Mouse (Mus musculus) monocyte, adult 5-6 weeks (primary cell): Measurements from ENCODE around the gene Slc22a5. TPM values are rescaled to one million over a fixed set of nuclear protein-coding genes. Genes with fewer than 3 reads are reported as not detected.

Source experiments
- ATAC-seq: fragments of 153-309, 156-312 bp; replicated peaks from 2 replicates; pipeline ENCODE4 v1.8.0; 2017; ENCODE audit warnings: mild to moderate bottlenecking; ENCODE audit not compliant: low TSS enrichment, insufficient number of reproducible peaks, severe bottlenecking, poor library complexity, low FRiP score
- total RNA-seq: library from RNA; stranded (forward); fragments of 200-1000, 200-491, 200-594 nt; gene quantifications from 3 replicates; pipeline ENCODE4 v1.2.3, GENCODE M21; 2017

Gene Slc22a5
- total RNA-seq, 1 experiment from 2014 or later: 8.5 TPM

DNA sequence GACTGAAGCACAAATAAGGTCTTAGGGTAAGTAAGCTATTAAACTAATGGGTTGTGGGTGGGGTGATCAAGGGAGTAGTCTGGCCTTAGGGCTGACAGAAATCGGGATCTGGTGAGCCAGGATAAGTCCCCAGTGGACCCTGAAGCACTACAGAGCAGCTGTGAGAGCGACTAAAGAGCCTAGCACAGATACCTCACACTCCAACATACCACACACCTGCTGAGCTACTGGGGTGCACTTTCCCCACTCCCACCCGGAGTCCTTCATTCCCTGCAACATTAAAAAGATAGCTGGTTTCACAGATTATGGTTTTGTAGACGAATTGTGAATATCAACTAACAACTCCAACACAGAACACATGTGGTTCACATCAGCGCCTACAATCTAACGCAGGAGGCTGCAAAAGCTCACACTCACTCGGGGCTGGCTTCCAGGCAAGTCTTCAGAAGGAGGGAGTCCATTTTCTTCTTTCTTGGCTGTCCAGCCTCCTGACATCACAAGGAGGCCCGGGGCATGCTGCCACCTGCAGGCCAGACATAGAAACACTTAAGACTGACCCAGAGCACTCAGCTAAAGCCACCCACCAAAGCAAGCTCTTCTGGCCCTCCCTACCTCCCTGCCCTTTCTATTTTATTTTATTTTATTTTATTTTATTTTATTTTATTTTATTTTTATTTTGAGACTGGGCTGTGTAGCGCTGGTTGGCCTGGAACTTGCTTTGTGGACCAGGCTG is 41.7 kb downstream of the Slc22a5 start:
- ATAC-seq: peak; percentile 93

DNA sequence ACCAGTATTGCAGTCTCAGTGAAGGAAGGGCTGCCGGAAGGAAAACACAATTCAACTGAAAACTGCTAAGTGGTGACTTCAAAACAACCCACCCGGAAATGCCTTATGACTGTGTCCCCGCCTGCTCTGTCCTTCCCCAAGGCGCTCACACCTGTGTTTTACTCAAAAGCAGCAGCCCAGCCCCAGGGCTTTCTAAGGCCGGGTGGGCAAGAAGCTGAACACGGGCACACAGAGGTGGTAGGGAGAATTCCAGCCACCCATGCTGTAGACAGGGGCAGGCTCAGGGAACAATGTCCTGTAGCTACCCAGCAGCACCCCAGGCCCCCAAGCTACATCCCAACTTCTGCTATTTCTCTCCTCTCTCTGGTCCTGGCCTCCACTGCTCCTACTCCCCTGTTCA is 45.8 kb downstream of the Slc22a5 start:
- ATAC-seq: no peak

DNA sequence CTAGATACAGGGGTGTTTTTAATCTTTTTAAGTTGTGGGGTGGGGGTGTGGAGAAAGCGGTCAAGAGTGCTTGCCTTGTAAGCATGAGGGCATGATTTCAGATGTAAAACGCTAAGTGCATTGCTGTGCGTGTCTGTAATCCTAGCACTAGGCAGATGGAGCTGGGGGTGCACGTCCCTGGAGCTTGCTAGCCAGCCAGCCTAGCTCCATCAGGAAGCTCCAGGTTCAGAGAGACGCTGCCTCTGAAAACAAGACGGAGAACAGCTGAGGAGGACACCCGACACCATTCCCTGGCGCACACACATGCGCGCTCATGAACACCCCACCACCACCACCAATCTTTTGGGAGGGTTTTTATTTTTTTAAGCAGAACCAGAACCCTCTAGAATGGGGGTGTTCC is 48.4 kb downstream of the Slc22a5 start:
- ATAC-seq: no peak

DNA sequence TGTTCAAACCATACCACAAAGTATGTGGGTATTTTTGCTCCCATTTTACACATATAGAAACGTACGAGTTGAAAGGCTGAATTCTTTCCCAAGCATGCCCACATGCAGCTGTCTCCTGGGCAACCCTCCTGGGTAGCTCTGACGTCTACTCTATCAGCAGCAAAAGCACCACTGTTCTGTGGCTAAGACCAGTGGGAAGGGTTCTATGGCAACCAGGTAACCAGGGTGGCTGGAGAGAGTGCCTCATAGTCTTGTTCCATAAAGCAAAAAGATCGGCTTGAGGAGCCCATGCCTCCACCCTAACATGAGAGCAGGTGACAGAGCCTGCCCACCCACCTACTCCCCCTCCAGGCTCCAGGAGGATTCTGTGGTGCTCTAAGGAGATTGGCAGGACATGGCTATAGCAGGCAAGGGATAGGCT is 49.3 kb downstream of the Slc22a5 start:
- ATAC-seq: no peak

DNA sequence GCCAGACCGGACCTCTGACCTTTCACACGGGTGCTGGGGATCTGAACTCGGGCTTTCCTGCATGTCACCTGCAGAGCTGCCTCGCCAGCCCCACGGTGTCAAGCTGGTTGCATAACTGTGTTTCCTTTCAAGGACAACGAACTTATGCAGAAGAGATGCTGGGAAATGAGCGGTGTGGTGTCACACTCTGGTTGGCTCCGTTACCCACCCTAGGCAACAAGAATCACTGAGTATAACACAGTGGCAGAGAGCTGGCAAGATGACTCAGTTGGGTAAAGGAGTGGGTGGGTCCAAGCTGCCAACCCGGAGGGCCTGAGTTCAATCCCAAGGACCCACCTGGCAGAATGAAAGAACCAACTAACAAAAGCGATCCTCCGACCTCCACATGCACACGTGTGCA is 49.9 kb downstream of the Slc22a5 start:
- no peak for ATAC-seq

DNA sequence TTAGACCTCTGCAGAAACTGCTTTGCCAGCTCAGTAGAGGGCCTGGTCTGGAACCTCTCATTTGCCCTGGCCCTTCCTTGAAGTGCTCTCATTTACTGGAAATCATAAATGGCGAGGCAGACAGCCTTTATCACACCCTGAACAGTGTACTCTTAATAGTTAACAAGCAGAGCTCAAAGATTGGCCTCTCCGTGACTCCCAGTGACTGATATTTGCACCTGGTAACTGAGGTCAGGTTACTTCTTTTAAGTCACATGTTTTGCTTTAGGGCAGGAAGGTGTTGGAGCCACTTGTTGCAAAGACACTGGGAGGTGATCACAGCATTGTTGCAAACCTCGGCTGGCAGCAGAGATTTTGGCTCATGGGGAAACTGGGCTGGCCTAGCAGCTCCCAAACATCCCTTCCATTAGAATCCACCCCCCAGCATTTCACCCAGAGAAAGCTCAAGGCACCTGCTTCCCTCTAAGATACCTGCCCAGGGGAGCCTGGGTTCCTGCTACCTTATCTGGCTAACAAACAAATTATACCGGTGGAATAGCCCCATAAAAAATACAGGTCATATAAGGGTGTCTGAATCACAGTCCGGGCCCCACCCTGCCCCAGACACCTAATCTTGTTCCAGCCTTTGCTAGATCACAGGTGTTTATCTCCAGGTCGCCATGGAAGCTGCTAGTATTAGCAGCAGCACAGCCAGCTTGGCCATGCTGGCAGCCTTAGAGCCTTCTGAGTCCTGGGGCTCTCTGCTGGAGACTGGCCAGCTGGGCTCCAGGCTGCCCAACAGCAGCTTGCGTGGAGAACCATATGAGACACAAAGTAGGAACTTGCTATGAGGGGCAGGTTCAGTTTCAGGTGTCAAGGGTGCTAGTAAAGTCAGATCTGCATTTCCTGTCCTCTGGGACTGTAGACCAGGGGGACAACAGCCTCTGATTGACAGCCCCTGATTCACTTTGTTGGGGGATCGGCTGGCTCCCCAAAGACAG is 51.5 kb downstream of the Slc22a5 start:
- no peak for ATAC-seq

DNA sequence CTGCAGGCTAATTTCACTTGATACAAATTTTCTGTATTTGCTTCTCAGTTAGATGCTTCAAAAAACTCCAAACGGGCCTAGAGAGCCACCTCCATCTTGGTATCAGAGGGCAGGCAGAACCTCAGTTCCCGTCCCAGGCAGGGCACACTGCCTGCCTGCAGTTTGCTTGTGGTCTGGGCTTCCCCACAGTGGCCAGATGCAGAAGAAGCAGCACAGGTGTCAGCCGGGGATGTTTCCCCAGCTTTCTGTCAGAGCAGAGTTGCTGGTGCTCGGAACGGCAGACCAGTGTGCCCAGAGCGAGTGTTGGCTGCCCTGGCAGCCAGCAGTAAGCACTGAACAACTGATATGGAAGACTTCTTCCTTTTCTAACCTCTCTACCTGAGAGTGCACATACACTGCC is 52.3 kb downstream of the Slc22a5 start:
- ATAC-seq: no peak; the same call in 1 of the 2 replicates

DNA sequence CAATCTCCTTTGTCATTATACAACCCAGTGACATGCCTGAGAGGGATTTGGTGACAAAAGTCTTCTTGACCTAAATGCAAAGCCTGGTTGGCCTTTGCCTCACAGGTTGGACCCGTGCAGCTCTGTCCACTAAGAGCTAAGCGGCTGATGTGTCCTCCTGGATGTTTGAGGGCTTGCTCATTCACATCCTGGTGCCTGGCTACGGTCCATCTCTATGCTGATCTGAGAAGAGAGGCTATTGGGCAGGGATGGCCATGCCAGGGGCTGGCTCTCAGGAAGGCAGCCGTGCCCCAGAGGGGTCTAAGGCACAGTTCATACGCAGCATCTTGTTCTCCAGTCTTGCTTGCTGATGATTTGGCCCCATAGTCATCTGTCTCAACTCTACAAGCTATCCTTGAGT is 53.7 kb downstream of the Slc22a5 start:
- ATAC-seq: no peak

DNA sequence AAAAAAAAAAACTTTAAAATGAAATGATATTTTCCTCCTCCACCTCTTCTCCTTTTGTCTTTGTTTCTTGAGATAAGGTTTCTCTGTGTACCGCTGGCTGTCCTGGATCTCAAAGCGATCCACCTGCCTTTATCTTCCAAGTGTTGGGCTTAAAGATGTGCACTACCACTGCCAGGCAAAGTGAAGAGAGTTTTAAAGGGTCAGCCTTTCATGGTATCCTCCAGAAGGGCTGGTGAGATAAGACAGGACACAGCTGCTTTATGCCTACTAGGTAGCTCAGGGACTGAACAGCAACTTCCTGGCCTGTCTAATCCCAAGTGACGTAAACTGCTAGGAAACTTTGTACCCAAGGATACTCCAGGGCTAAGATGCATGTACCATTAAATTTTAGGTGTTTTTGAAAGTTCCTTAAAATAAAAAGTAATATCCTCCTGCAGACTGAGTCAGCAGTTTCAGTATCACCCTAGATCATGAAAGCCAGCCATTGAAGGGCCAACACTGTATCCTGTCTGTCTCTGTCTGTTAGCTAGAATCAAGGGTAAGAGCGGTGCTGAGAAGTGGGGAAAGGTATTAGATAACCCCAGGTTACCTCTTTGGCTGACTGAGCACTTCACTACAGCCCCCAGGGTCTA is 56.0 kb downstream of the Slc22a5 start:
- ATAC-seq: no peak

DNA sequence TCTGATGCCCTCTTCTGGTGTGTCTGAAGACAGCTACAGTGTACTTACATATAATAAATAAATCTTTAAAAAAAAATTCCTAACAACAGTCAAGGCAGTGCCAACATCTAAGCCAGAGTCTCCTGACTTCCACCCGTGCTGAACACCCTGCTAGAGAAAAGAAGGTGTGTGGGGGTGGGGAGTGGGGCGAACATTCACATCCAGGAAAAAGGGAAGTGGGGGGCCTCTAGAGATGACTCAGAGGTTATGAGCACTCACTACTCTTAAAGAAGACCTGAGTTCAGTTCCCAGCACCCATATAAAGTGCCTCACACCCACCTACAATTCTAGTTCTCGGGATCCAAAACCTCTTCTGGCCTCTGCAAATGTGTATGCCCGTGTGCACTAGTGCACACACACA is 66.1 kb downstream of the Slc22a5 start:
- ATAC-seq: no peak

DNA sequence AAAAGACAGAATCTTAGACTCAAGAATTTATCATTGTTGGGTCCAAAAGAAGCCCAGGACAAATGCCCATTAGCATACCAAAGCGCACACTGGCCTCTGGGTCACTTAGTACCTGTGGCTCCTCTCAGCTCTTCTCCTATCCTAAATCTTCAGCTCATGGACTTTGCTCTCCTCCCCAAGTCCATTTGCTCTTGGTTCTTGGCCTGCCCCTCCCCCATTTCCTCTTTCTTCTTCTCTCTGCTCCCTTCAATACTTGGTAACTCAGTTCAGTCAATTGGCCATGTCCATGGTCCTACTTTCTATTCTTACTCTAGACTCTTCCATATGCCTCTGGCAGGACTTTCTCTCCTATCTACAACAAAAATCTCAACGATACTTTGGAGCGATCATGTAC is 69.5 kb downstream of the Slc22a5 start:
- no peak for ATAC-seq

DNA sequence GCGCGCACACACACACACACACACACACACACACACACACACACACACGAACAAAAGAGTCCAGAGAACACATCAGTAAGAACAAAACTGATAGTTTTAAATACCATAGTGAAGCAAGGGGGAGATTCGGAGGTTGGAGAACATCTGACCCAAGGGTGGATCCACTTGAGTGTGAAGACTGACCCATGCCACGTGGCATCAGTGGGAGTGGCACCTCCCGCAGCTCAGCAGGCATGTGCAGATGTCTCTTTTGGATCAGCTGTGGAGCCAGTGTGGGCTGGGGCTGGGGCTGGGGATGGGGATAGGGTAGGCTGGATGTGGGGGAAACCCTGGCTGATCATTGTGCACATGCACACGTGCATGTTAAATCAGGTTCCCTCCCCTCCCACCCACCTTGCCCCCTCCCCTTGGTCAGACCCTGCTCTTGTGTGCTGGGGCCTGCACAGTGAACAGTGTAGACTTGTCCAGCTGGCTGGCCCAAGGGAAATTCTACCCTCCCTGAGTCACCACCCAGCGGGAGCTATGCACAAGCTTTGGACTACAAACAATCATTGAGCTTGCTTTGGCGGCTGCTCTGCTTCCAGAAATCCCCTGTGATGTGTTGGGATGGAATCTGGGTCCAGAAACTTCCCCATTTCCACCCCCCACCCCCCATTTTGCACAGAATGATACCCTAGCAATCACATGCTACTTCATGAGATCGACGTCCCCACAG is 70.1 kb downstream of the Slc22a5 start:
- ATAC-seq: no peak

DNA sequence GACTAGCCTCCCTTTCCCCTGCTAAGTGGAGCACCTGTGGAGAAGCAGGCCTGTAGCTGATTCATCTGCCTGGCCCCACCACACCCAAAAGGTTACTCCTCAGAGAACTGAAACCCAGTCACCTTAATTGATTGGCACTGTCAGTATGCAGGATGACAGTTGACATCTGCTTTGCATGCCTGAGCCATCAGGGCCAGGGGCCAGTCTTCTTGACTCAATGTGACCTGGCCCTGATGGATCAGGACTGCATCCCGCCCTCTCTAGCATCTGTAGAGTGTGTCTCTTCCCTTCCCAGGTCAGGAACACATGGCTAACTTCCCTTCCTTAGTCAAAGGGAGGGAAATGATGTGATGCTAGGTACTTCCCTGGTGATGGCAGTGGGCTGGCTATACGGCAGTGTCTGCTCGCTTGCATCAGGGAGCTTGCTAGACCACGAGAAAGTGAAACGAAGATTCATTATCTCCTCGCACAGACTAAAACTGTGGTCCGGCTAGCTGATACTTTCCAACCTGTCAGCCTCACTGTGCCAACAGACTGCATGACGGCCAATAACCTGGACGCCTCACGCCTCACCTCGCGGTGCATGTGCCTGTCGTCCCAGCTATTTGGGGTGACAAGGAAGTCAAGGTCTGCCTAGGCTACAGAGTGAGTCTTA is 70.8 kb downstream of the Slc22a5 start:
- ATAC-seq: peak; percentile 34; the same call in 1 of the 2 replicates

DNA sequence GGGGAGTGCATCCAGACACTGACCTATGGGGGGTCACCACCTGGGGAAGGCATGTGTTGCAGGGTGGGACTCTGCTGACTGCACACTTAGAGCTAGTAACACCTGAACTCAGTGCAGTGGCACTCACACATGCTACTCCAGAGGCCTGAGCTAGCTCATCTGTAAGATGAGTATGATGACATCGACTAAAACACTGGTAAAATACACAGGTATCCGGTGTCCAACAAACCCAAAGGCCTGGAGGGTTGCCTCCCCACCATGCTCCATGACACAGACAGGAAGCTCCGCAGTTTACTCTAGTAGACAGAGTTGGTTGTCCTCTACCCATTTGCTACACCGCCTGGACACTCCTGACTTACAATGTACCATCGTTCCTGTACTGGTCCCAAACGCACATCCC is 71.9 kb downstream of the Slc22a5 start:
- no peak for ATAC-seq

DNA sequence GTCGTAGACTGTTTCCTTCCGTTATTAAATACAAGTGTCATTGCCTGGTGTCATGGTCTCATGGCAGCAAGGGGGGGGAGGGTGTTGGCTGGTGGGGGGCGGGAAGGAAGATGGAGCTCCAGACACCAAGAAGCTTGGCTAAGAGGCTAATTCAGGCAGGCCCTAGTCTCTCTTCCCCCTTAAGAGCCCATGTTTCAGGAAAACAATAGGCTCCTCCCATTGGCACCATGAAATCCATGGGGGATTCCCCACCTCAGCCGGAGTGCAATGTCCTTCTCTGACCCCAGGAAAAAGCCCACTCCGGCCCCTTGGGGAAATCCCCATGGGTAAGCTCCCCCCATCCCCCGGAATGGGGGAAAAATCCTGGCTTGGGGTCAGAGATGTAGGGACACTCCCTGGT is 72.7 kb downstream of the Slc22a5 start:
- no peak for ATAC-seq

DNA sequence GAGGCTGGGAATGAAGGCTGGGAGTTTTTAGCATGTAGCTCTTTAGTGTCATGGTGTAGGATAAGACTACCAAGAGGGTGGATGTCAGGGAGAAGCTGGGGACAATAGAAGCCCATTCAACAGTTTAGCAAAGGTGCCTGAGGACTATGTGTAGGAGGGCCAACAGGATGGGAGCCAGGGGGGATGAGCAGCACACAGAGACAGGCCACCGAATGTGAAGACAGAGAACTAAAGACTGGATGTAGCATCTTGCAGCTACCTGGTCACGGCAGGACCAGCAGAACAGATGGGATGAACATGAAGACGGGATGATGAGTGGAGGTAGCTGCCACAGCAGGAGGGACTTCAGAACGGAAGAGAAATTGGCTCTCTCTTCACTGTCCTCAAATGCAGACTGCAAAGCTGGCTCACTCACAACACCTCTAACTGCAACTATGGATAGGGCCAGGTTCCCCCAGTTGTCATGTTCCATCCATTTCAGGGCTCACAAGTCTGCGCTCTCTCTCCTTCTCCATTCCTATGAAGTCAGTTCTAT is 74.6 kb downstream of the Slc22a5 start:
- ATAC-seq: no peak

DNA sequence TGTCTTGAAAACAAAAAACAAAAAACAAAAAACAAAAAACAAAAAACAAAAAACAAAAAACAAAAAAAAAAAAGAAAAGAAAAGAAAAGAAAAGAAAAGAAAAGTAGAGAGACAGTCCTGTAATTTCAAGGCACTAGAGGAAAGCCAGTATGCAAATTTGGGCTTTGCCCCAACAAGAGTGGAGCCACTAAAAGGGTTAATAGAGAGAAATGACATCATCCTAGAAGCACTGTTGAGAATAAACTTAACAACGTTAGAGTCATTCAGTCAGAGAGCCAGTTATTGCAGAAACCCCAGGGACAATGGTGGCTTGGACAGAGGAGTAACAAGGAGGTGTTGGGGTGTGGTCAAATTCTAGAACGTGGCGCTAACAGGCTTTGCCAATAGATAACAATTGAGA is 76.7 kb downstream of the Slc22a5 start:
- no peak for ATAC-seq
